Mouse (Mus musculus): Measurements from ENCODE around the gene Nrde2.

GRCm38 (mm10) chr12:100106275-100106895 lies 53.1 kb downstream of the Nrde2 start:
- TF ChIP-seq CTCF (IDR thresholded peaks at IDR 0.05; ENCODE audit: control insufficient read depth, insufficient read depth, insufficient replicate concordance, low read depth, low read length) = peak; percentile 61; the same call in 1 of the 2 replicates
- TF ChIP-seq POLR2A (IDR thresholded peaks at IDR 0.05; ENCODE audit: control insufficient read depth, low read depth, low read length) = no peak

Measured in testis, adult 2 months (tissue).